Mouse (Mus musculus): ENCODE measurements around the gene Hdac7. TPM values are rescaled to one million over a fixed set of nuclear protein-coding genes. Genes with fewer than 3 reads are reported as not detected.
A peak's percentile ranks its signal among the peaks of the same experiment; 100 is the strongest.

The Hdac7 gene
- polyA plus RNA-seq, 2 experiments = 4.7 to 8.6 TPM

DNA sequence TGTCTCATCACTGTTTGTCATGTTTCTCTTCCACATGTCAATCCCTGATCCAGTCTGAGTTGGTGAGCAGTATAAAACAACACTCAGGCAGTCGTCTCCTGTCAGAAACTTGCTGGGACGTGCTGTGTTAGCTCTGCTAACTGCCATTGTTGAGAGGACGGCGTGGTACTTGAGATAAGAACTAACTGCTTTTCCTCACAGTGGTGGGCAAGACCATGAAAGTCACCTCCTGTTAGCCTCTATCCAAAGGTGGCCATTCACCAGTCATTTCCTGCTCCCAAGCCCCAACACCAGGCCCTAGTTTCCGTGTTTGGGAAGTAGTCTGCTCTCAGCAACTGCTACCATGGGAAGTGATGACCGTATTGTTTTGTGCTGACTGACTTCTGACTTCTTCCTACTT, 20.9 kb upstream of the Hdac7 start:
- WGBS (ENCODE audit: insufficient replicate concordance) = 6% methylated on average over 6 of the region's 6 CpGs
- TF ChIP-seq CTCF (IDR thresholded peaks at IDR 0.05; ENCODE audit: low read depth) (no peak), EP300 (IDR thresholded peaks at IDR 0.05; ENCODE audit: low read depth) (peak; percentile 73)
- ATAC-seq (ENCODE audit: insufficient read depth) = peak; percentile 69
- DNase-seq (ENCODE audit: low read depth in 3 of 3, low spot score in 3 of 3) = no peak
- H3K27ac ChIP-seq = no peak overlapping the region; the same call in 1 of the 2 replicates
- H3K27me3 ChIP-seq (ENCODE audit: control insufficient read depth, insufficient read depth, low read length) = no peaks in the 10 kb centered on the region
- H3K4me2 ChIP-seq (ENCODE audit: low read depth) = no peak overlapping the region
- no peak overlapping the region for H3K4me3 ChIP-seq (ENCODE audit: insufficient read depth in 1 of 2, low read depth in 2 of 2, low read length in 2 of 2)
- H3K4me1 ChIP-seq (replicated peaks; ENCODE audit: control insufficient read depth in 2 of 2, insufficient read depth in 2 of 2, low read length in 1 of 2) = peaks cover 0 to 8% of the 10 kb centered on the region in 2 experiments; a peak in 2 of 4 replicates
- no peaks in the 10 kb centered on the region for H3K9me3 ChIP-seq (ENCODE audit: control insufficient read depth, low read length)
- no peaks in the 10 kb centered on the region for H3K36me3 ChIP-seq (replicated peaks; ENCODE audit: control insufficient read depth, insufficient read depth, low read depth)
- no peak overlapping the region for H3K9ac ChIP-seq (replicated peaks)

DNA sequence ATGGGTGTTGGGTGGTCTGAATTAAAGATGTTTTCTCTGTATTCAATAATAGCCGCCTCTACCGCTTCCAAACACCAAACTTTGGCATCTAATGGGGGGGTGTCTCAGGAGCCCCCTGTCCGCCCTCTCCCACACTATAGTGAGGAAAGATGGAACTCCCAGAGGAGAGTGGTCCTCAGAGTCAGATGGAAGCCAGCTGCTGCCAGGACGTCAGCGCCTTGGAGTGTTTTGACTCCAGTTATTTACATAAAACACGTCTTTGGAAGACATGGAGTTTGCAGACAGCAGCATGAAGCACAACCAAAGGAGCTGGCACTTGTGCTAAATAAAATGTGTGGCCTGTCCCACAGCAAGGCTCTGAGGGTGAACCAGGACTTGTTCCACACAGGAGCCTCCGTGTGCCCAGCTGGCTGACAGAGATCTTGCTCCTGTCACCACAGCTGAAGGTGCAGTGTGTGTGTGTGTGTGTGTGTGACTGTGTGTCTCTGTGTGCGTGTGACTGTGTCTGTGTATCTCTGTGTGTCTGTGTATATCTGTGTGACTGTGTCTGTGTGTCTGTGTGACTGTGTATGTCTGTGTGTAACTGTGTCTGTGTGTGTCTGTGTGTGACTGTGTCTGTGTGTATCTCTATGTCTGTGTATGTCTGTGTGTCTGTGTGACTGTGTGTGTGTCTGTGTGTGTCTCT, 20.2 kb upstream of the Hdac7 start:
- Histone ChIP-seq H3K36me3 (replicated peaks; ENCODE audit: control insufficient read depth, insufficient read depth, low read depth) (no peaks in the 10 kb centered on the region), H3K4me2 (ENCODE audit: low read depth) (no peak overlapping the region), H3K27ac (no peak overlapping the region), H3K27me3 (ENCODE audit: control insufficient read depth, insufficient read depth, low read length) (no peaks in the 10 kb centered on the region), H3K9ac (replicated peaks) (no peak overlapping the region; the same call in 1 of the 2 replicates), H3K4me1 (replicated peaks; ENCODE audit: control insufficient read depth in 2 of 2, insufficient read depth in 2 of 2, low read length in 1 of 2) (peaks cover 0 to 8% of the 10 kb centered on the region in 2 experiments; a peak in 2 of 4 replicates), H3K9me3 (ENCODE audit: control insufficient read depth, low read length) (no peaks in the 10 kb centered on the region), H3K4me3 (ENCODE audit: insufficient read depth in 1 of 2, low read depth in 2 of 2, low read length in 2 of 2) (no peak overlapping the region)
- DNase-seq (ENCODE audit: low read depth in 3 of 3, low spot score in 3 of 3) (no peak), ATAC-seq (ENCODE audit: insufficient read depth) (peak; percentile 52; the same call in 1 of the 2 replicates)
- TF ChIP-seq EP300 (IDR thresholded peaks at IDR 0.05; ENCODE audit: low read depth) (no peak), CTCF (IDR thresholded peaks at IDR 0.05; ENCODE audit: low read depth) (no peak)
- 55% methylated on average over 8 of the region's 8 CpGs for WGBS (ENCODE audit: insufficient replicate concordance)

DNA sequence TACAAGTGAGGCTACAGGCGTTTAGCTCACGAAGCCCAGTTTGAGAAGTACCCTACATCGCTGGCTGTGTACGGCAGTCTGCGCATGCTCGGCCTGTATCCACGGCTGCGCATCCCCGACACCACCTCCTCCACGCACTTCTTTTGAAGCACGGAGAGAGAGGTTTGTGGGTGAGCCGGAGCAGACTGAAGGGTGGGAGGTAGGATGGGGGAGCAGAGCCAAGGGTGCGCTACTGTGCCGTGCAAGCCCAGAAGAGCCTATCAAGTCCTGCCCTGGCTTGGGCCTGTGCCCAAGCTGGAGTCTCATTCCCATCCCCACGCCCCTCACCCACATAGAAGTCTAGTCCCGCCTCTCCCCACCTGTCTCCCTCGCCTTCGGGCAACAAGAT, 19.2 kb upstream of the Hdac7 start:
- Histone ChIP-seq H3K9me3 (ENCODE audit: control insufficient read depth, low read length) (no peaks in the 10 kb centered on the region), H3K9ac (replicated peaks) (no peak overlapping the region), H3K4me1 (replicated peaks; ENCODE audit: control insufficient read depth in 2 of 2, insufficient read depth in 2 of 2, low read length in 1 of 2) (peaks cover 0 to 8% of the 10 kb centered on the region in 2 experiments; a peak in 2 of 4 replicates), H3K36me3 (replicated peaks; ENCODE audit: control insufficient read depth, insufficient read depth, low read depth) (no peaks in the 10 kb centered on the region), H3K27me3 (ENCODE audit: control insufficient read depth, insufficient read depth, low read length) (no peaks in the 10 kb centered on the region), H3K27ac (no peak overlapping the region), H3K4me2 (ENCODE audit: low read depth) (no peak overlapping the region), H3K4me3 (ENCODE audit: insufficient read depth in 1 of 2, low read depth in 2 of 2, low read length in 2 of 2) (no peak overlapping the region)
- DNase-seq (ENCODE audit: low read depth in 3 of 3, low spot score in 3 of 3) (no peak), ATAC-seq (ENCODE audit: insufficient read depth) (no peak)
- no peak for TF ChIP-seq CTCF (IDR thresholded peaks at IDR 0.05; ENCODE audit: low read depth)
- no peak for TF ChIP-seq EP300 (IDR thresholded peaks at IDR 0.05; ENCODE audit: low read depth)
- 80% methylated on average over 18 of the region's 18 CpGs for WGBS (ENCODE audit: insufficient replicate concordance)

DNA sequence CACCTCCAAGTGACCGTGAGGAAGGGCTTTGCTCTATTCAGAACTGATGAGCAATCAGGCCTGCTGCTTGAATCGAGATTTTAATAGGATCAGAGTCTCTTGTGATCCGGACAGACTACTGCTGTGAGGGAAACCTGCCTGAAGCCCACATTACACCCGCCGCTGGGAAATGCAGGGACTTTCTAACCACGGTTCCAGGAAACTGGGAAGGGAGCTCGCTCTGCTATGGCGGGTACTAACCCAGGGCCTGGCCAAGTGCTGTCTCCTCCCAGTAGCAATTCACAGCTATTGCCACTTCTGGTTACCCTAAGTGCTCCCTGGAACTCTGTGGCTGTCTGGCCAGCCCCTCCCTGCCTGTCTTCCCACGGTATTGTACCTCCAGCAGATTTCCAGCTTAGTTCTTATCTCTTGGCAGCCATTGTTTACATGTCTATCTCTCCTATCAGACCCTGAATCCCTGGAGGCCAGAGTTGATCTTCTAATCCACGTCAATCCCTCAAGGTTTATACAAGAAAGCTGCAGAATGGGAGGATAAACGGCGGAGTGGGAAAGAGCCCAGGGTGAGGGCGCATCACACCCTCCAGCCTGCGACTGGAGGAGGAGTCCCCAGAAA, 18.7 kb upstream of the Hdac7 start:
- H3K36me3 ChIP-seq (replicated peaks; ENCODE audit: control insufficient read depth, insufficient read depth, low read depth) = no peaks in the 10 kb centered on the region
- TF ChIP-seq CTCF (IDR thresholded peaks at IDR 0.05; ENCODE audit: low read depth) = no peak
- TF ChIP-seq EP300 (IDR thresholded peaks at IDR 0.05; ENCODE audit: low read depth) = no peak
- no peaks in the 10 kb centered on the region for H3K27me3 ChIP-seq (ENCODE audit: control insufficient read depth, insufficient read depth, low read length)
- no peak for ATAC-seq (ENCODE audit: insufficient read depth)
- no peak overlapping the region for H3K4me3 ChIP-seq (ENCODE audit: insufficient read depth in 1 of 2, low read depth in 2 of 2, low read length in 2 of 2)
- H3K4me1 ChIP-seq (replicated peaks; ENCODE audit: control insufficient read depth in 2 of 2, insufficient read depth in 2 of 2, low read length in 1 of 2) = peaks cover 0 to 8% of the 10 kb centered on the region in 2 experiments; a peak in 2 of 4 replicates
- 45% methylated on average over 14 of the region's 14 CpGs for WGBS (ENCODE audit: insufficient replicate concordance)
- DNase-seq (ENCODE audit: low read depth in 3 of 3, low spot score in 3 of 3) = no peak
- H3K4me2 ChIP-seq (ENCODE audit: low read depth) = no peak overlapping the region
- H3K9ac ChIP-seq (replicated peaks) = no peak overlapping the region
- no peak overlapping the region for H3K27ac ChIP-seq
- no peaks in the 10 kb centered on the region for H3K9me3 ChIP-seq (ENCODE audit: control insufficient read depth, low read length)

DNA sequence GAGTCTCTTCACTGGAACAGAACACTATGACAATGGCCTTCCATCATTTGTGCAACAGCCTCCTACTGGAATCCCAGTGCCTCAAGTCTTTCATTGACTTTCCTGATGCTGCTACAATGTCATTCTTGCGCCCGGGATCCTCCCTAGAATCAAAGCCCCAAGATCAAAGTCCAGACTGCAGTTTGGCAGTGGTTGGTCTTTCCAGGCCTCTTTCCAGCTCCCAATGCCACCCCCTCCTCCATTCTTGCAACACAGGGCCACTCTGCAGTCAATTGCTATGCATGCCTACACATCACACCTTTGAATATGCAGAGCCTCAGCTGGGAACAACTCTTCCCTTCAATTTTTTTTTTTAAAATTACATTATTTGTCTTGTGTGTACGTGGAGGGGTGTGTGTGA, 16.1 kb upstream of the Hdac7 start:
- Histone ChIP-seq H3K36me3 (replicated peaks; ENCODE audit: control insufficient read depth, insufficient read depth, low read depth) (no peaks in the 10 kb centered on the region), H3K27me3 (ENCODE audit: control insufficient read depth, insufficient read depth, low read length) (no peaks in the 10 kb centered on the region), H3K4me1 (replicated peaks; ENCODE audit: control insufficient read depth in 2 of 2, insufficient read depth in 2 of 2, low read length in 1 of 2) (peaks cover 0 to 8% of the 10 kb centered on the region in 2 experiments; a peak in 2 of 4 replicates), H3K4me3 (ENCODE audit: insufficient read depth in 1 of 2, low read depth in 2 of 2, low read length in 2 of 2) (no peak overlapping the region), H3K27ac (no peak overlapping the region), H3K4me2 (ENCODE audit: low read depth) (no peak overlapping the region), H3K9ac (replicated peaks) (no peak overlapping the region), H3K9me3 (ENCODE audit: control insufficient read depth, low read length) (no peaks in the 10 kb centered on the region)
- ATAC-seq (ENCODE audit: insufficient read depth) (no peak), DNase-seq (ENCODE audit: low read depth in 3 of 3, low spot score in 3 of 3) (no peak)
- 75% methylated on average over 3 of the region's 3 CpGs for WGBS (ENCODE audit: insufficient replicate concordance)
- TF ChIP-seq EP300 (IDR thresholded peaks at IDR 0.05; ENCODE audit: low read depth) (no peak), CTCF (IDR thresholded peaks at IDR 0.05; ENCODE audit: low read depth) (no peak)

All from liver, embryonic 14.5 days (tissue).